Mouse (Mus musculus): Measurements from ENCODE around the gene Frrs1.

Gene Frrs1

DNA sequence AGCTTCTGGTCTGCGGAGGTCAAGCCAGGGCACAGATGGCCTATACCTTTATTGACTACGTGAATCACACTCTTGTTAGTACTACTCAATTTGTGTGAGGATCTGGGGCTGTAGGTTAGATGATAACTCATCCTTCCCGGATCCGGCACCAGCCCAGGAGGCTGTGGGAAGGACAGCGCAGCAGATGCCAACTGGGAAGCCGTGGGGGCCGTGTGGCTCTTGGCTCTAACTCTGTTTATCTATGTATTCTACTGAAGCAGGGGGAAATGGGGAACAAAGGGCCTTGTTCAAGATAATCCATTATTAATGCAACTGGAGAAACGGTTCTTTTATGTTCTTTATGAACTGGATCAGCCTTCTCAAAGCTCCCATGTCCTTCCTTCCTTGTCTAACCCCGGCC lies 47.3 kb downstream of the Frrs1 start:
- no peak for DNase-seq (ENCODE audit: low spot score in 2 of 2)

DNA sequence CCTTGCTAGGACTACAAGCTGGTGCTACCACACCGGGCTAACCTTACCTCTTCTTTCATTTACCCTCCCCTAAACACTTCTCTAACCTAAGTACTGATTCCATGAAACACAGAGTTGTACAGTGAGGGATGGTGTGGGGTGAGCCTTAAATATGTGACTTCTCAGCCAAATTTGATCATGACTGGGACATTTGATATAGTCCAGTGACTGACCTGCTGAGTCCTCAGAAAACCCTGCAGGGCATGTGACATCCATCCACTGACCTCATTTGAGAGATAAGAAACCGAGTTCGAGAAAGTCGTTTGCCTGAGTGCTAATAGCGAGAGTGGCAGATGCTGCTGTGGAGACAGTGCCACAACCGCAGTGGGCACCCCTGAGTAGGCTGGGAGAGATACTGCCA lies 55.1 kb downstream of the Frrs1 start:
- no peak for DNase-seq (ENCODE audit: low spot score in 2 of 2)

DNA sequence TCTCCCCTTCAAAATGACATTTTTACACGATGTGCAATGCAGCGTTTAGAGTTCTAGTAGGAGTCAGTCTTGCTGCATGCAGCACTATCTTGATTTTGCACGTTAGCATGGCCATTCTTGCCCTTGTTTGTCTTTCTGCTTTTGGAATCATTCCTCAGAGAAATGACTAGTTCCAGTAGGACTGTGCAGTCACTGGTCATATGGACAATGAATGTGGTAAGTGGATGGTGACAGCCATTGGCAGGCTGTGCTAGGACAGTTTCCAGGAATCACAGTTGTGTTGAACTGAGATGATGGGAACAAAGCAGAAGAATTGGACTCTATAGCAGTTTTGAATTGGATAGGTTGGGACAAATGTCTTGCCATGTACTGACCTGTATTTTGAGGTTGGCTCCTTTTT lies 55.7 kb downstream of the Frrs1 start:
- no peak for DNase-seq (ENCODE audit: low spot score in 2 of 2)

DNA sequence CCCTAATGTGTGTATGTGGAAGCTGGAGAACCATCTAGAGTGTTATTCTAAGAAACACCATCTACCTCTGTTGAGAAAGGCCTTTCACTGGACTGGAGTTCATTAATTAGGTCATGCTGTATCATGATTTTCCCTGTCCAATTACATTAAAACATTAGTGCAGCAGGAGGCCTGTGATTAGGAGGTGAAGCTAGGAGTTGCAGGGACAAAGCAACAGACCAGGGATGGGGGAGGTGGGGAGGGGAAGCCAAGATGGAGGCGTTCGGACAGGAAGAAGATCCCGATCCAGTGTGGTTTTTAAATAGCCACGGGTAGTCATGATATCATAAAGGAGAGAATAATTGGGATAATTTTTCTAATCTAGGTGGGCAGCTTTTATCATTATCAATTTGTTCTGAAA lies 57.8 kb downstream of the Frrs1 start:
- no peak for DNase-seq (ENCODE audit: low spot score in 2 of 2)

DNA sequence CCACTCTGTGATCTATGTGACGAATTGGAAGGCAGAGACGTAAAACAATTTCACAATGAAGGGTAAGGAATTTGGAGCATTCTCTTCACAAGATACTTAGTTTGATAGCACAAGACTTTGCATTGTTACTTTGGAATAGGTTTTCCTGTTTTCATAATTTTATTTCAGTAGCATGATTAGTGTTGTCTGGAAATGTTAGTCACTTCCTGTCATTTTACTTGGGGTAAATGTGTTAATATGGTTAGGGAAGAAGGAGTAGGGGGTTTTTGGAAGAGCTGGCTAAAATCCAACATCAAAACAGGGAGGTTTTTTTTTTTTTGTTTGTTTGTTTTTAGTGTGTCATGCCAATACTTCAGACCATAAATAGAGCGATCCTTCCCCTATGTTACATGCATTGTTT lies 62.3 kb downstream of the Frrs1 start:
- no peak for DNase-seq (ENCODE audit: low spot score in 2 of 2)

DNA sequence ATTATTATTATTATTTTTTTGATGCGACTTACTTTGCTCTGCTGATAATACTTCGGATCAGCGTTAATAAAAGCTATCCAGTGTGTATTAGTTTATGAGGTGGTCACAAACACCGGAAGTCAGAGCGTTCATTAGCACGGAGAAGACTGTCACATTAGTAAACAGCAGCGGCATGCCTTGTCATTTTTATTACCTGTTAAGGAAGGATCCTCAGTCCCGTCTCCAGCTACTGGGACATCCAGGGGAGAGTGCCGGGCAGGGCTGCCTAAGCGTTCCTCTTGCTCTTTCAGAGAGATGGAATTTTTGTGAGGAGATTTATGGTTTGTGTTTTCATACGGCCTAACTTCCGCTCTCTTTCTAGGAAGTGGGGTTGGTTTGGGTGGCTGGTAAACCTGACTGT lies 63.8 kb downstream of the Frrs1 start:
- no peak for DNase-seq (ENCODE audit: low spot score in 2 of 2)

DNA sequence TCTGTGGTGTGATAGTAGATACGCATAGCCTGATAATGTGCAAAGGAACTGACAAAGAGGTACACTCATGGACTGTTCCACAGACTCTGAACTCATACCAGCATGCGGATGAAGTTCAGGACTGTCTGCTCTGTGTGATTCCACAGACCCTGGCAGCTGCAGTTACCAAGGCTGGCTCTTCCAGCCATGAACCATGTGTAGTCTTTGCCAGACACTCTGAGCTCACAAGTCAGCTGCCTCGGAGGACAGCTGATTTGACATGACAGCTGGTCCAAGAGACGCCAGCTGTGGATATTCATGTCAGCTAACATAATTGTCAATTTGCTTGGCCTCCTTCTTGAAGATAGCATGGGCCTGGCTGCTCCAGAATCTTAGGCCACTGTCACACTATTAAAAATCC lies 69.7 kb downstream of the Frrs1 start:
- DNase-seq (ENCODE audit: low spot score in 2 of 2) = peak in 1 of 2 experiments; percentile 32

DNA sequence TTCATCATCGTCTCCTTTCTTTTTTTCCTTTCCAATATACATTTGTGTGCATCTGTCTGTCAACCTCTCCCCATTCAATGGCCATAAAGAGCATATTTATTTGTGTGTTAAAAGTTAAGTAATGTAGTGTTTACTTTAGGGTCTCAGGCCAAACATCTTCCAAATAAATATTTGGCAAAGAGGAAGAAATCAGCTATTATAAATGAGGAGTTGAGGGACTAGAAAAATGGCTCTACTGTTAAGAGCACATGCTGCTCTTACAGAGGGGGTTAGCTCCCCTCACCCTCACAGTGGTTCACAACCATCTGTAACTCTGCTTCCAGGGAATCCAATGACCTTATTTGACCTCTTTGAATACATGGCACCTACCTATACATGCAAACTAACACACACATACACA lies 73.9 kb downstream of the Frrs1 start:
- no peak for DNase-seq (ENCODE audit: low spot score in 2 of 2)

DNA sequence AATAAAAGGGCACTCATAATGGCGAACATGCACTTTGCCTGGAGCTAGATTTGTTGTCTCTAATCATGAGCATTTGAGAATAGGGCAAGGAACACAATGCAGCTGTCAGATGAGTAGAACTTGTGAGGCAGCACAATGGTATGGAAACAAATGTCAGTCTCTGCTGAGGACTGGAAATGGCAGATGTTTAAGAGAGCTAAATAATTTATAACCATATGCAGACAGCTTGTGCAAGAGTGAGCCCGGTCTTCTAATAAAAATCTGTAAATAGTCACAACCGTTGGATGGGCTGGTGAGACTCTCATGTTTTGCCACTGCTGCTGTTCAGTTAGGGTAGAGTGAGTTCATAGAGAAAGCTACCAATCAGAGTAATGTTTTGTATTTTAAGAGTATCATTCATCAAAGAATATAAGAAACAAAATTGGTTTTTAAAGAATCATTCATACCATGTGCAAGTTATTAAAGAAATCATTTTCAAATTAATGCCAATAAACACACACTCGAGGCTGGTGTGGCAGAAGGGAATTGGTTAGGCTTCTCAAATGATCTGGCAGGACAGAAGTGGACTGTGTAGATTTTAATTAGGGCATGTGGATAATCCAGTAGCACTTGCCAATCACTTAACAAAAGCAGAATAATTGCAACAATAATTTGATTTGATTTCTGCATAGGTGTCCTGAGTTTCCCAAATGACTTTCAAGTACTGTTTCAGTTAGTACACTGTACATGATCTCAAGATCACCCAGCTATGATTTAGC lies 77.8 kb downstream of the Frrs1 start:
- DNase-seq (ENCODE audit: low spot score in 2 of 2) = no peak

DNA sequence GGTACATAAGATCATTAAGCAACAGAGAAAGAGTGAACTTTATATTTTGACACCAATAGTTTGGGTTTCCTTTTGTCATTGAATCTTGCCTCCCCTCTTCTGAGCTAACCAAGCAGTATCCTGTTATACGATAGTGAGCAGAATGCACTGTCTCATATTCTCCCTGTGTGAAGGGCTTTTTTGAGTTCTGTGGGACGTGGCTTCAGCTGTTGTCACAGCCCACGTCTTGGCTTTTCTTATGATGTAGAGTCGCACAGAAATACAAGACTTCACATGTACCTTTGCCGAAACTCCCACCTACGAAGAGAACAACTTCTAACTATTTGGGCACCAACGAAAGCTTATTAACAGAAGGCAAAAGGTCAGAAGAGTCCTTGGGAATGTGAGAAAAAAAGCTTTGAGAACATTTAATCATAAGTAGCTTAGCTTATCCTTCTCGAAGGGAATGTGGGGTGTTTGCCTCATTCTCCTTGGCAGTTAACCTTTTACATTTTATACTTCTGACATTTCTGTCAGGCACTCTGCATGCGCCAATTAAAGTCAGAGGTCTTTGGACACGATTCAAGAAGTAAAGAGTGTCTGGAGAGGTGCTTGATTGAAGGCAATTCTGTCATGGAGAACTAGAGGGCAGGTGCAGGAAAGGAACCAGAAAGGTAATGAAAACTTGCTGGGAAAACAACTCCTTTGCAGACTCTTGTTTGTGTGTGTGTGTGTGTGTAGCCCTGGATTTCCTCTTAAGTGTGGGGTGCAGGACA lies 81.7 kb downstream of the Frrs1 start:
- no peak for DNase-seq (ENCODE audit: low spot score in 2 of 2)

DNA sequence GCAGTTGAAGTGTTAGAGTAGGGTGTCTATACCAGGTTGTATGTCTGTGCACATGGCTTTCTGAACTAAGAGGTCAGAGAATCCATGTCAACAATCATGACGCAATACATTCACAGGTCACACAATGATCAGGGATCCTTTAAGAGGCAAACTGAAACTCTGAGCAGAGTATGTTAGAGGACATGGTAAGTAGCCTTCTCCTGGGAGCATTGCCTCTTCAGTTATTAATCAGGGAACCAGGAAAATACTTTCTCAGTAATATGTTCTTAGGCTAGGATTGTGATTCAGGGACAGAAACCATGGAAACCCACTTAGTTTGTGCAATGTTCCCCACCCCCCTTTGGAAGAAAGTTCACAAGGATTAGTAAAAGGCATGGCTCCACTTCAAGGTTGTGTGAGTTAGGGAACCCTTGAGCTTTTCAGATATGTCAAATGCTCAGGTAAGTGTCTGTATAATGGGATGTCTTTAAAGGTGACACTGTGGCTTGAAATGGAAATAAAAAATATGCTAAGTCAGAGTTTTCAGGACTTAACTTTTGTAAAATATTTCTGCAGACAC lies 82.4 kb downstream of the Frrs1 start:
- DNase-seq (ENCODE audit: low spot score in 2 of 2) = no peak

DNA sequence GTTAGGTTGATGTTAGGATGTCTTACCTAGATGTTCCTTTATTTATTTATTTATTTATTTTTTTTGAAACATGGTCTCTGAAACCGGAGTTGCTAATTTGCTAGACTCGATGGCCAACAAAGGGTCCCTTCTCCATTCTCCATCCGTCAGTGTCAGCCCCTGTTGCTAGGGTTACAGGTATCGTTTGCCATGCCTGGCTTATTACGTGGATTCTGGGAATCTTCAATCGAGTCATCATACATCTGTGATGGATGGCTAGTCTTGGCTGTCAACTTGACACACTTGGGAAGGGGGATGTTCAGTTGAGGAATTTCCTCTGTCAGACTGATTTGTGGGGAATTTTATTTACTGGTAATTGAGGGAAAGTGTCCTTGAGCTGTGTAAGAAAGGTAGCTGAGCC lies 83.5 kb downstream of the Frrs1 start:
- DNase-seq (ENCODE audit: low spot score in 2 of 2) = no peak

DNA sequence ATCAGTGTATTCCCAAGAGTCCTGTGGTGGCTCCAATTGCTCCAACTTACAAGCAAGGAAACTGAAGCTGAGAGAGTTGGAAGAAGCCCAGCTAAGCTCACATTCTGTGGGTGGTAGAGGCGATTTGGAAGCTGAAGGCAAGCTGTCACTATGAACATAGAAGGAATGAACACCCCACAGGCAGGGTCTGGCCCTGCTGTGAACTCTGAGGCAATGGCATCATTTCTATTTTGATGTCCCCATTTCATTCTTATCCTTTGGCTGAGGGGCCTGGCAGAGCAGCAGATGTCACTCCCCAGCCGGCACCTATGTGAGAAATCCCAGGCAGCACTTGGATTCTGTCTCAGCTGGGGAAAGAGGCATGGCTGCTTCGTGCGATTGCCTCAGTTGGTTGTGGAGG lies 84.2 kb downstream of the Frrs1 start:
- no peak for DNase-seq (ENCODE audit: low spot score in 2 of 2)

DNA sequence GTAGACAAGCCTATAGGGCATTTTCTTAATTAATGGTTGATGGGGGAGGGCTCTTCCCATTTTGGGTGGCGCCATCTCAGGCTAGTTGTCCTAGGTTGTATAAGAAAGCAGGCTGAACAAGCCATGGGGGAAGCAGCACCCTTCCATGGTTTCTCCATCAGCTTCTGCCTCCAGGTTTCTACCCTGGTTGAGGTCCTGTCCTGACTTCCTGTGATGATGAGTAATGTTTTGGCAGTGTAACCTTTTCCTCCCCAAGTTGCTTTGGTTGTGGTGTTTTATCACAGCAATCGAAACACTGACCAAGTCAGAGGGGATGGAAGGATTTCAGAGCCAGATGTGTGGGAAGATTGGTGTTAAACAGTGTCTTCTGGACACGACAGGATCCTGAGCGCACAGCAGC lies 87.2 kb downstream of the Frrs1 start:
- no peak for DNase-seq (ENCODE audit: low spot score in 2 of 2)

DNA sequence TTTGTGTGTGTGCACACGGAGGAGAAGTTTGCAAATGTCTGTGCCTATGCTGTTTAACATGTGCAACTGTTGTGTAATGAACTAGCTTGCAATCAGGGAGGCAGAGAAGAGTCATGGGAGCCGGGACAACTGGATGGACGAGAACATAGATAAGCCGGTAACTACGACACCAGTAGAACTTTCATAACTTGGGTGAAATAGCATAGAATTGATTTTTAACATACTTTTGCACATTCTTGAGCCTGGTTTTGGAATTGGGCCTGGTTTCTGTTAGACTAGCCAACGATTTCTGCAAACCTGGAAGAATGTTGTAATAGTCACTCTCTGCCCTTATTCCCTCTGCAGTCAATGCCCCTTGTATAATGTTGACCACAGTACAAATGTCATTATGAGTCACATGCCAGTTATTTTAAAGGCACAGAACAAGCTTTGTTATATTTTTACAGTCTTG lies 91.4 kb downstream of the Frrs1 start:
- DNase-seq (ENCODE audit: low spot score in 2 of 2) = no peak

DNA sequence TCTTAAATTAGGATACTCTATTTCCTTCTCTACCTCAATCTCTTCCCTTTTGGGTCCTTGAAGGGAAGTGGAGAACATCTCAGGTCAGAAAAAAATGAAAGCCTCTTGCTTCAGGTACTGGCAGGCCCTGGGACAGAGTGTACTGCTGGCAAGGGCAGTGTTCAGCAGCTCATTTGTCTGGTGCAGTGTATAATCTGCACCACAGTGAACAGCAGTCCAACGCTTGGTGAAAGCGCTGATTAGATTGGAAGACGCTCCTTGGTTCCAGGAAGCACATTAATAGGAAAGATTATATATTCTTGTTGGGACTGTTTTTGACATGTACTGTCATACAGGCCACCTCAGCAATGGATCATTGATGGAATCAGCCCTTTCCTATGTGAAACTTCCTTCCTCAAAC lies 92.2 kb downstream of the Frrs1 start:
- no peak for DNase-seq (ENCODE audit: low spot score in 2 of 2)

DNA sequence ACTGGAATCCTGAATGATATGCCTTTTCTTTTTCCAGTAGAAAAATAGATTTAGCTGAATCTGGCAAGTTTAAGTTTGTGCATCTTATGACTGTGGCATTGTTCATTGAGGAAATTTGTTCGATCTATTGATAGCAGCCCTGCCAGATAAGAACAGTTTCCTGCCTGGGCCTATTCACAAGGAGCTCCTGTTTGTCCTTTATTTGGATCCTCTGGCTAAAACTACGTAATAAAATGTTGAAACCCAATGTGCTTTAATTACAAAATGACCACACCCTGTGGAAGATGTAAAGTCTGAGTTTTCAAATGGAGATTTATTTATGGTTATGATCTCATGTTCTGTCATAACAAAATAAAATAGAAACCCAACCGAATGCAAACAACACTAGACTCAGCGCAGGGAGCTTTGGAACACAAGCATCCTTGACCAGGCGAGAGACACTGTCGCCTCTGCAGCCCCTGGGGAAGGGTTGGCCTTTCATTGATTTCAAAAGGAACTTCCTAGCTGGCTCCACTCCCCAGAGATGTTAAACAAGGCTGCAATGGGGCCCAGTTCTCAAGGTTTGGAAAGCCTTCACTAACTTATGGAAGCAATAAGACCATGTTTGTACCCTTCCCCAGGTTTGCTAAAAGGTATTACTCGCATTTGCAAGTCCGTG lies 93.1 kb downstream of the Frrs1 start:
- DNase-seq (ENCODE audit: low spot score in 2 of 2) = no peak

DNA sequence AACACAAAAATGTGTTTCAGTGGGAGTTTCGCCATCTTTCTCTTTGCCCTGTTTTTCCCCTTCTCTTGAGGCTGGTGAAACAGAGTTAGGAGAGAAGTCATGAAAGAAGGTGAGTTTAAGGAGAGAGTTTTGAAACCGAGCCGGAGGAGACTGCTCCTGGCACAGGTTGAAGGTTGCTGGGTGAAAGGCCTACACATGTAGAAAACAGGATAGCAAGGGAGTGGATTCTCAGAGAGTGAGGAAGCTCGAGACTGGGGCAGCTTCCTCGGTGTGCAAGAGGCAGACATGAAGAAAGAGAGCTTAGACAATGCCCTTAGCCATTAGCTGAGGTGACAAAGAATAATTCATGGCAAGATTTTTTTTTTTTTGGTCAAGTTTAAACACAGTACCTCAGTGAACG lies 94.1 kb downstream of the Frrs1 start:
- DNase-seq (ENCODE audit: low spot score in 2 of 2) = no peak

DNA sequence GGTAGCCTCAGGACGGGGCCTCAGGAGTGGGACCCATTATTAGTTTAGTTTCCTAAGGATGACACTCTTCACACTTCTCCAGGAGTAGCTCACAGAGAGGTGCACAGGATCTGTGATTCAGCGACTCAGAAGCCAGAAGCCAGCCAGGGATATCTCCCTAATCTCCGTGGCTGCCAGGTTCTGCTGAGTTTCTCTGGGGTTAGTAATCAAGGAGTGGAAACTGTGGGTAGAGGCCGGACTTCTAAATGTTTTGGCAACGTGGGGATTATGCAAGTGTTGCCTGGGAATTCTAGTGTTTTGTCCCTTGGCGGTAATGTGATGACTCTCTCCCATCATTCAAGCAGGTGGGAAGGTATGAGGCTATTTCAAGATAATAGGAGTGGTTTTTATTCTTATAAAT lies 95.8 kb downstream of the Frrs1 start:
- no peak for DNase-seq (ENCODE audit: low spot score in 2 of 2)
